Mouse (Mus musculus): ENCODE measurements around the gene Rapgef2.
A peak's percentile ranks its signal among the peaks of the same experiment; 100 is the strongest.

Gene Rapgef2

GRCm38 (mm10) chr3:79168168-79168827 is 118.0 kb downstream of the Rapgef2 start:
- no peak for DNase-seq (ENCODE audit: low spot score in 2 of 2)

DNA sequence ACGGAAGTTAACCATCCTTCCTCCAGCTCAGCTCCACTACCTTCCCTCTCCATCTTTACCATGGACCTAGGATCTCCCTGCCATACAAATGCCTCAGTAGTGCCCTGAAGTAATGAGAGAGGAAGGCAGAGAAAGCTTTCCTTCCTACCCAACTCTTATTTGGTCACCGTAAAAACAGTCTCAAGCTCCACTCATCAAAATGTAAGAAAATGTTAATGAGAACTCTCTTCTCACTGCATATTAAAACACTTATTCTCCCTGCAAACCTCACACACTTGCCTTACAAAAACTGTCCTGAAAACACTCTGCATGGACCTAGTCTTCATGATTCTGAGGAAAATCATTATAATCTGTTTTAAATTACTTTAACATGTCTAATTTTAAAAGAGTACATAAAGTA is 118.7 kb downstream of the Rapgef2 start:
- DNase-seq (ENCODE audit: low spot score in 2 of 2), result no peak

GRCm38 (mm10) chr3:79161834-79162401 is 124.4 kb downstream of the Rapgef2 start:
- no peak for DNase-seq (ENCODE audit: low spot score in 2 of 2)

- DNase-seq (ENCODE audit: low spot score in 2 of 2), result no peak
Observed at GRCm38 (mm10) chr3:79161093-79161723, 125.1 kb downstream of the Rapgef2 start.

DNA sequence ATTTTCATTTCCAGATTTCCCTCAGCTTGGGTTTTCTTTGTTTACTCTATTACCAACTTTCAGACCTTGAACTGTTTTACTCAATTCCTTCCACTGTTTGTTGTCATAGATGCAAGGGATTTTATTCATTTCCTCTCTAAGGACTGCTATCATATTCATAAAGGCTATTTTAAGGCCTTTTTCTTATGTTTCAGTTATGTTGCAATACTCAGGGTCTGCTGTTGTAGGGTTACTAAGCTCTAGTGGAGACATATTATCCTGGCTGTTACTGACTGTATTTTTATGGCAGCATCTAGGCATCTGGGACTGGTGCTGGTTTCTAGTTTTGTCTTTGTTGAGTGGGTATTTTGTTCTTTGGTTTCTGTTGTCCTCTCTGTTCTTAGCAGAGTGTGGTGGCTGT is 128.1 kb downstream of the Rapgef2 start:
- DNase-seq (ENCODE audit: low spot score in 2 of 2), result no peak

GRCm38 (mm10) chr3:79153039-79153487 is 133.3 kb downstream of the Rapgef2 start:
- no peak for DNase-seq (ENCODE audit: low spot score in 2 of 2)

DNA sequence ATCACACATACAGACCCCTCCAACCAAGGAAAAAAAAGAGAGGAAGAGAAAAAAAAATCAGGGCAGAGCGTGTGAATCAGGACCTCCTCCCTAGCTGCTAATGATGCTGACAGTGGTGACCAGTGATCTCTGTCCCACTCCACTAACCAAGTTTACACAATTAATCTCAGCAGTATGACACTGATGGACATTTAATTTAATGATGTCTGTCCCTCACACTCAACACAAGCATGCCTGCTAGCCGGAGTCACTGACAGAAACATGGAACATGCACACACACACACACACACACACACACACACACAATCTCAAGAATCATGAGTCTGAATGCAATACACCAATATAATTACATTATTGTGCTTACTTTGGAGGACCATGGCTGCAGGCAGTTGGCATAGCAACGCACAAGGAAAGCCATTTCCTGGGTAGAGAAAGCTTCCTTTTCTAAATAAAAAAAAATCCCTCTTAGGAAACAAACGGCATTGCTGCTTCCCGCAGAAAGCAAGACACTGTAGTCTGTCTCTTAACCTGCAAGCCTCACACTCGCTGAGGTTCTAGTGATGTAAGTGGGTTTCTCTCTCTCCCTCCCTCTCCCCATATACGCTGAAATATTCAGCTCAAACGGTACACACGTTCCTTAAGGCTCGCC is 140.8 kb downstream of the Rapgef2 start:
- no peak for DNase-seq (ENCODE audit: low spot score in 2 of 2)

GRCm38 (mm10) chr3:79144672-79145406 is 141.5 kb downstream of the Rapgef2 start:
- peak; percentile 58 to 59 for DNase-seq (ENCODE audit: low spot score in 2 of 2)

GRCm38 (mm10) chr3:79144085-79144484 is 142.2 kb downstream of the Rapgef2 start:
- DNase-seq (ENCODE audit: low spot score in 2 of 2), result no peak

GRCm38 (mm10) chr3:79139245-79139644 is 147.1 kb downstream of the Rapgef2 start:
- no peak for DNase-seq (ENCODE audit: low spot score in 2 of 2)

DNA sequence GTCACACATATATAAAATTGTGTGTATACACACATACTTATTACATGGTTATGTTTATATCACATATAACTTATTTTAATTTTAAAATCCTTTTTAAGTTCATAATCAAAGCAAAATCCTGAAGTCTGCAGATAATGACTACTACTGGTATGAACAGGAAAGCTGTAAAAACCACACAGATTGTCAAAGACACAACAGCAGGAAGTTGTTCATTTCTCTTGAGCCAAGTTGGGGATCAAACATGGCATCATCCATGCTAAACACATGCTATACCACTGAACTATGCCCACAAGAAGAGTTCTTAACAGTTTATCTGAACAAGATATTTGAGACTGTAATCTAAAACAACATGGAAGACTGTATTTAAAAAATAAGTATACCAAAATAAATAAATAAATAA is 147.7 kb downstream of the Rapgef2 start:
- DNase-seq (ENCODE audit: low spot score in 2 of 2), result no peak

DNA sequence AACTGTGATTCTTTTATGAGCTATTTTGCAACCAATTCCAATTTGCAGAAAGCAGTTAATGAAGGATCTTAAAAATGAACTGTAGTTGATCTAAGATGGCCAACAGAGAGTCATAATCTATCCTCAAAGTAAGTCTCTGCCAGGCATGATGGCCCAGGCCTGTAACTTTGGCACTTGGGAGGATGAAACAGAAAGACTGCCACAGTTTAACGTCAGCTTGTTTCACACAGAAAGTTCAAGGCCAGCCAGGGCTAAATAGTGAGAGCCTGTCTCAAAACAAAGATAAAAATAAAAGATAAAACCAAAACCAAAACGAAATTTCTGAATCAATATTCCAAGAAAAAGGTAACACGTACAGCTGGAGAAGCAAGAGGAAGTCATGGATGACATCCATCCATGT is 155.3 kb downstream of the Rapgef2 start:
- DNase-seq (ENCODE audit: low spot score in 2 of 2), result no peak

DNA sequence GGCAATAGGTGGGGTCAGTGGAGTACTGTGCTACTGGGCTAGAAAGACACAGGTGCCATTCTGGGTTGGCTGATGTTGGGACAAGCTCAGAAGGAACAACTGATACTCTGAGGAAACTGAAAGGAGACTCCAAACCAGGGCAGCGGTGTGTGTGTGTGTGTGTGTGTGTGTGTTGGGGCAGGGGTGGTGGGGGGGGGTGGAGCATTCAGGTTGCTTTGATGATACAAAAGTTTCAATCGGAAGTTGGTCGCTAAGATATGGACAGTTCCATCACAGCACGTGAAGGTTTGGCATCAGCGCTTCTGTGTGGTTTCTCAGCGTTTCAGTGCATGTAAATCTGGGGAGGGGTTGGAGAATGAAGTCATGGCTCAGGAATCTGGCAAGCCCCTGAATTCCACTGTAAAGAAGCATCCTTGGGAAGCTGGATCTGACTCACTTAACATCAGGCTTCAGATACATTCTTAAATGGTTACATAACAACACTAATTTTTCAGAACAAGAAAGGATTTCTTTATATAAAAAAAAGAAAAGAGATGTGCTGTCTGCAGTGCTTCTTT is 157.2 kb downstream of the Rapgef2 start:
- DNase-seq (ENCODE audit: low spot score in 2 of 2), result no peak

GRCm38 (mm10) chr3:79127797-79128196 is 158.5 kb downstream of the Rapgef2 start:
- DNase-seq (ENCODE audit: low spot score in 2 of 2), result no peak

DNA sequence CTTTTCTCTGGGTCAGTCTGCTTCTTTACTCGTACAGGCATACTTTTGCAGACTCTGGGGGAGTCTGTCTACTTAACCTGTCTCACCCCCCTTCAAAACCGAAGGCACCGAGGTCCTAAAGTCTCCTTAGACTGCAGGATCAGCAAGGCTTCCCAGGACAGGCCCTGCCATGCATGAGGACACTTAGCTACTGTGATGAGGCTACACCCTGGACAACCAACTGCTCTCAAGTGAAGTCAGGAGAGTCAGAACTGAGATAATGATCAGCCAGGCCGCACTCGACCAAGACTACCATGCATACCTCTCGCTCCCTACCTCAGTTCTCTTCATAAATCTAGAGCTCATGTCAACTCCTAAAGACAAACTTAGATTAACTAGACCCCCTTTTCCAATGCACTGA is 159.5 kb downstream of the Rapgef2 start:
- no peak for DNase-seq (ENCODE audit: low spot score in 2 of 2)

- no peak for DNase-seq (ENCODE audit: low spot score in 2 of 2)
Observed at GRCm38 (mm10) chr3:79121391-79121790, 164.9 kb downstream of the Rapgef2 start.

- DNase-seq (ENCODE audit: low spot score in 2 of 2), result no peak
Observed at GRCm38 (mm10) chr3:79119983-79120382, 166.3 kb downstream of the Rapgef2 start.

- no peak for DNase-seq (ENCODE audit: low spot score in 2 of 2)
Observed at GRCm38 (mm10) chr3:79110153-79110552, 176.2 kb downstream of the Rapgef2 start.

DNA sequence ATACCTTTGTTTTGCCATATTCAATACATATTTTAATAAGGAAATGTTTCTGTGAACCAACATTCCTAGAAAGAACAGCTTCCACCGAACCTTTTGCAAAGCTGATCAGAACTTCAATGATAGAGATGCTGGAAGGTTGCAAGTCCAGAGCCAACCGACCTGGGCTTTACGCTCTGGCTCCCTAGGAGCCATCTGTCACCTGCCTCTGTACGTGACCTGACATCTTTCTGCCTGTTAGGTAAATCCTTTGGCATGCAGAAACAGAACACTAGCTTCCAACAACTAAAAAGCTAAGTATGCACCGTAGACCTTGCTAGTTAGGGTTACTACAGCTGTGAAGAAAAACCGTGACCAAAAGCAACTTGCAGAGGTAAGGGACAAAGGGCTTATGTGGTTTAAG is 178.1 kb downstream of the Rapgef2 start:
- no peak for DNase-seq (ENCODE audit: low spot score in 2 of 2)

GRCm38 (mm10) chr3:79106360-79106759 is 180.0 kb downstream of the Rapgef2 start:
- DNase-seq (ENCODE audit: low spot score in 2 of 2), result no peak

- no peak for DNase-seq (ENCODE audit: low spot score in 2 of 2)
Observed at GRCm38 (mm10) chr3:79103604-79104003, 182.7 kb downstream of the Rapgef2 start.

DNA sequence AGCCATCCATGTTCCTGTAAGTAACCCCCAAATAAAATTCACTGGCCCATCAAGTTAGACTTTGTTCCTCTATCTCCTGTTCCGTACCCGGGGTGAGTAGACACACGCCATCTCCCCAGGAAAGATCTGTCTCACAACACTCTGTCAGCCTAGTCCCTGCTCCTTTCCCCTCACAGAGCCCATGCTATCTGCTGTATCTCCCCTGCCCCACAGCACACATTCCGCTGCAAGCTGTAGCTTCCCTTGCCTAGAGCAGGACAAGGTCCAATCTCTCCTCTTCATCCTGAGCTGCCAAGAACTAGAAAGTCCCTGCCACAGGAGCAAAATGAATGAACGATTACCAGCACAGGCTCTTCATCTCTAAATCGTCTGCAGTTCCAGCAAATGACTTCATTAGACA is 184.6 kb downstream of the Rapgef2 start:
- no peak for DNase-seq (ENCODE audit: low spot score in 2 of 2)

Data from frontal cortex, postnatal 10 days (tissue).